Comparison of ENCODE assay signal across 8 mouse cellular contexts in the genomic region with DNA sequence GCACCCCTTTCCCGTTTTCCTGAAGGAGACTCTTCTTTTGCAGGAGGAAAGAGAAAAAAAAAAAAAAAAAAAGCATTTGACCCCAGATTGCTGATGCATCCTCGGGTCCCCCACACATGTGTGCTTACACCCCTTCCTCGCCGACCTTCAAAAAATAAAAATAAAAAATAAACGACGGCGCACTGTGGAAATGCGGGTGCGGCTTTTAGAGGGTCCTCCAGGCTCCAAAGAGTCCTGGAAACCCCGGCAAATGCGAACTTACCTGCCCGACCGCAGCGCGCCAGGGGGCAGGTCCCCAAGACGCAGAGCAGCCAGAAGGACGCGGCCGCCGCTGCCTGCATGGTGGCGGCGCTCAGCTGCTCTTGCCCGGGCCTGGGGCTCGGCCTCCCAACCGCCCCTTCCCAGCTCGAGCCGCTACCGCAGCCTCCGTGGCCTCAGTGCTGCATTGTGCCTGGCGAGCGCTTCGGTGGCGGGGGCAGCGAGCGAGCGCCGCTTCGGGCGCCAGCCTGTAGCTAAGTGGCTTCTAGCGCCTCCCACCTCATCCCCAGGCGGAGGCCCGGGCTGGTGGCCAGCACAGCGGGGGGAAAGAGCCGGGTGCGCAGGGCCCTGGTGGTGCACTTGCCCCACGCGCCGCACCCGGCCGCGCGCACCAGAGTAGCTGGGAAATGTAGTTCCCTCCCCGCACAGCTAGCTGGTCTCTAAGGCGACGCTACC. TPM values are rescaled to one million over a fixed set of nuclear protein-coding genes. Genes with fewer than 3 reads are reported as not detected.
A peak's percentile ranks its signal among the peaks of the same experiment; 100 is the strongest.
DNase-seq lines count a peak whose midpoint lies in the region; ATAC-seq and TF ChIP-seq lines count a peak whose summit lies in the region.

Gene Adam22, minus strand, starts transcription at position 547 of the 714 bp plus-strand sequence.

- no peaks in the 10 kb centered on the region for H3K36me3 ChIP-seq in hindbrain, embryonic 15.5 days
- no peaks in the 10 kb centered on the region for H3K36me3 ChIP-seq in lung, postnatal 0 days (ENCODE audit: insufficient read depth, low read length)

- peak; percentile 99 for ATAC-seq in common myeloid progenitor, adult 5-6 weeks (replicated peaks; ENCODE audit: low read depth, poor library complexity, severe bottlenecking)
- ATAC-seq in hindbrain, embryonic 15.5 days (ENCODE audit: low FRiP score, low read depth): peak; percentile 96
- ATAC-seq in lung, postnatal 0 days: peak; percentile 97
- no peak for ATAC-seq in erythroid progenitor cell, adult 5-6 weeks (replicated peaks; ENCODE audit: low FRiP score, poor library complexity, severe bottlenecking)

- H3K9ac ChIP-seq in hindbrain, embryonic 15.5 days: peak within 1 kb of the TSS; percentile 91
- no peak within 1 kb of the TSS for H3K9ac ChIP-seq in lung, postnatal 0 days (replicated peaks; ENCODE audit: low read depth)

- H3K4me2 ChIP-seq in hindbrain, embryonic 15.5 days: peak within 1 kb of the TSS; percentile 67
- H3K4me2 ChIP-seq in lung, postnatal 0 days (replicated peaks; ENCODE audit: low read depth, low read length): peak within 1 kb of the TSS; percentile 87

- under 1% methylated on average over 50 of the region's 55 CpGs for WGBS in hindbrain, embryonic 15.5 days
- WGBS in lung, postnatal 0 days: under 1% methylated on average over 53 of the region's 55 CpGs

- no peaks in the 10 kb centered on the region for H3K9me3 ChIP-seq in hindbrain, embryonic 15.5 days
- no peaks in the 10 kb centered on the region for H3K9me3 ChIP-seq in lung, postnatal 0 days (ENCODE audit: low read length)

- peak; percentile 75 to 85 for DNase-seq in adrenal gland, adult (ENCODE audit: inconsistent age in 2 of 2, low spot score in 1 of 2)
- peak; percentile 45 to 67 for DNase-seq in gastrocnemius, adult 8-10 months (ENCODE audit: low spot score in 2 of 2)
- DNase-seq in layer of hippocampus, postnatal 36 days: peak; percentile 95 to 96
- peak; percentile 78 for DNase-seq in lung, postnatal 0 days (ENCODE audit: low spot score)
- peak; percentile 43 for DNase-seq in retina, adult 2 months (ENCODE audit: low read depth, low spot score)

- no peak for TF ChIP-seq EP300 in lung, postnatal 0 days (IDR thresholded peaks at IDR 0.05)

- H3K4me3 ChIP-seq in hindbrain, embryonic 15.5 days: peak within 1 kb of the TSS; percentile 77
- peak within 1 kb of the TSS; percentile 48 for H3K4me3 ChIP-seq in lung, postnatal 0 days (ENCODE audit: low read depth, low read length)

- H3K27me3 ChIP-seq in hindbrain, embryonic 15.5 days: no peaks in the 10 kb centered on the region
- H3K27me3 ChIP-seq in lung, postnatal 0 days (replicated peaks; ENCODE audit: insufficient read depth, low read length): peaks cover 7% of the 10 kb centered on the region; the same call in 1 of the 2 replicates

- 0 out of 2 replicates have a peak, but pooled peaks have one; percentile 20 for TF ChIP-seq CTCF in lung, postnatal 0 days (IDR thresholded peaks at IDR 0.05)

- peak within 1 kb of the TSS; percentile 89 for H3K27ac ChIP-seq in hindbrain, embryonic 15.5 days (replicated peaks)
- no peak within 1 kb of the TSS for H3K27ac ChIP-seq in lung, postnatal 0 days (ENCODE audit: low read length)

- H3K4me1 ChIP-seq in hindbrain, embryonic 15.5 days (replicated peaks): peaks cover 17% of the 10 kb centered on the region
- no peaks in the 10 kb centered on the region for H3K4me1 ChIP-seq in lung, postnatal 0 days (ENCODE audit: insufficient read depth, low read depth, low read length)

RNA-seq across cellular contexts. Expression of gene Adam22, which starts in this region (rescaled TPM):
- total RNA-seq in common myeloid progenitor, adult 5-6 weeks (2017): 1.7 and 1.9 TPM in 2 replicates
- total RNA-seq in gastrocnemius, adult 8-10 months (2022): 1 to 10 TPM; 1.5 to 2.9 (median 2.0) TPM
- 41.9 and 45.1 TPM in 2 replicates for polyA plus RNA-seq in hindbrain, embryonic 15.5 days (2015; fragmentation: Nextera tagmentation; extraction: Ambion mirVana)
- 100 to 1,000 TPM; 153 to 161 TPM for total RNA-seq in layer of hippocampus, postnatal 36 days (2021)
- polyA plus RNA-seq in lung, postnatal 0 days (2015; fragmentation: Nextera tagmentation; extraction: Ambion mirVana): 2.6 and 3.0 TPM in 2 replicates
- total RNA-seq in erythroid progenitor cell, adult 5-6 weeks (2015; ENCODE audit: low replicate concordance): 11.9 TPM in 1 of 2 replicates, not detected in the other
- total RNA-seq in erythroid progenitor cell, adult 5-6 weeks (2017; ENCODE audit: low replicate concordance): 0.38 and 1.5 TPM in 2 replicates

Comparison
In these comparisons a context has a peak if more than half of its experiments do, and no peak if none do; other contexts are left out.
1. RNA of gene Adam22 (total RNA-seq): 153 to 161 TPM in layer of hippocampus, postnatal 36 days; 1.5 to 2.9 TPM in gastrocnemius, adult 8-10 months, 1.7 to 1.9 TPM in common myeloid progenitor, adult 5-6 weeks and 0.38 to 11.9 TPM in erythroid progenitor cell, adult 5-6 weeks; every median in the first group is over 10 times any median in the second.
2. RNA of gene Adam22 (polyA plus RNA-seq): 41.9 to 45.1 TPM in hindbrain, embryonic 15.5 days; 2.6 to 3.0 TPM in lung, postnatal 0 days; every median in the first group is over 10 times any median in the second.
3. DNase-seq: peak in every context shown above with its lines; median percentile 96 in layer of hippocampus, postnatal 36 days; 80 in adrenal gland, adult; 78 in lung, postnatal 0 days; 56 in gastrocnemius, adult 8-10 months; 43 in retina, adult 2 months.